Mouse (Mus musculus) gastrocnemius, adult 2 months (tissue): ENCODE results near the gene Adk. TPM values are rescaled to one million over a fixed set of nuclear protein-coding genes. Genes with fewer than 3 reads are reported as not detected.

ENCODE experiments used
- DNase-seq: peaks from one replicate; pipeline ENCODE4 v3.0.0; 2022
- H3K27ac ChIP-seq: fragments of 200-600 bp; 2 replicates; pipeline ENCODE4 v1.8.1; 2022; ENCODE audit warnings: mild to moderate bottlenecking
- H3K4me3 ChIP-seq: fragments of 200-600 bp; 2 replicates; pipeline ENCODE4 v1.8.1; 2022; ENCODE audit warnings: mild to moderate bottlenecking, moderate library complexity
- CTCF ChIP-seq: fragments of 200-600 bp; IDR thresholded peaks from 2 replicates; pipeline ENCODE4 v1.8.1; 2022; ENCODE audit warnings: antibody characterized with exemption, mild to moderate bottlenecking, moderate library complexity
- intact Hi-C: fragments of 180-260 bp; cut with DNase I; formaldehyde crosslinking; loops from one replicate; pipeline ENCODE4 v1.15.1; 2025
- total RNA-seq, 2 experiments: library from RNA; stranded (reverse); gene quantifications; 2 replicates each; pipeline ENCODE4 v1.2.3; 2021

Adk gene
- total RNA-seq, 2 experiments from 2014 or later = 77.1 to 152 TPM

GRCm38 (mm10) chr14:21310530-21310929 is 258.2 kb downstream of the Adk start:
- intact Hi-C loops = loop anchor here (10.0 kb wide), 1 partner anchor 156 kb away; no protein-coding TSS in a partner anchor

GRCm38 (mm10) chr14:21313561-21314342 is 261.4 kb downstream of the Adk start:
- Histone ChIP-seq H3K27ac (peak overlapping the region; percentile 58), H3K4me3 (peak overlapping the region; percentile 43)
- no peak for DNase-seq
- intact Hi-C loops = loop anchor here (10.0 kb wide), 1 partner anchor 159 kb away; no protein-coding TSS in a partner anchor
- no peak for TF ChIP-seq CTCF

More at GRCm38 (mm10) chr14:21310530-21310929, 258.2 kb downstream of the Adk start:
- no peak for DNase-seq
- Histone ChIP-seq H3K4me3 (no peak overlapping the region), H3K27ac (no peak overlapping the region)
- no peak for TF ChIP-seq CTCF

- no peak for TF ChIP-seq CTCF
- H3K4me3 ChIP-seq = peak overlapping the region; percentile 43
- intact Hi-C loops = loop anchor here (10.0 kb wide), 1 partner anchor 160 kb away; no protein-coding TSS in a partner anchor
- DNase-seq = no peak
- H3K27ac ChIP-seq = peak overlapping the region; percentile 58
Observed at GRCm38 (mm10) chr14:21314466-21314865, 262.1 kb downstream of the Adk start.

GRCm38 (mm10) chr14:21334826-21335225 is 282.5 kb downstream of the Adk start:
- no peak for TF ChIP-seq CTCF
- intact Hi-C loops = no loop called here
- Histone ChIP-seq H3K4me3 (no peak overlapping the region), H3K27ac (no peak overlapping the region)
- no peak for DNase-seq

GRCm38 (mm10) chr14:21335691-21336314 is 283.4 kb downstream of the Adk start:
- intact Hi-C loops = no loop called here
- no peak overlapping the region for H3K27ac ChIP-seq
- H3K4me3 ChIP-seq = no peak overlapping the region
- no peak for TF ChIP-seq CTCF
- no peak for DNase-seq

- H3K4me3 ChIP-seq = no peak overlapping the region
- no peak for TF ChIP-seq CTCF
- intact Hi-C loops = no loop called here
Observed at GRCm38 (mm10) chr14:21337948-21338347, 285.6 kb downstream of the Adk start.

GRCm38 (mm10) chr14:21341195-21341594 is 288.8 kb downstream of the Adk start:
- no peak overlapping the region for H3K4me3 ChIP-seq
- TF ChIP-seq CTCF = no peak
- intact Hi-C loops = no loop called here
- DNase-seq = no peak
- no peak overlapping the region for H3K27ac ChIP-seq

More at GRCm38 (mm10) chr14:21337948-21338347, 285.6 kb downstream of the Adk start:
- no peak overlapping the region for H3K27ac ChIP-seq
- no peak for DNase-seq

GRCm38 (mm10) chr14:21342984-21343383 is 290.6 kb downstream of the Adk start:
- intact Hi-C loops = no loop called here
- no peak for TF ChIP-seq CTCF
- DNase-seq = no peak
- Histone ChIP-seq H3K27ac (no peak overlapping the region), H3K4me3 (no peak overlapping the region)

- no peak for DNase-seq
- no peak overlapping the region for H3K4me3 ChIP-seq
- TF ChIP-seq CTCF = no peak
- H3K27ac ChIP-seq = no peak overlapping the region
- intact Hi-C loops = no loop called here
Observed at GRCm38 (mm10) chr14:21344896-21345295, 292.5 kb downstream of the Adk start.

GRCm38 (mm10) chr14:21348611-21349260 is 296.4 kb downstream of the Adk start:
- intact Hi-C loops = no loop called here
- no peak for DNase-seq
- H3K4me3 ChIP-seq = no peak overlapping the region
- TF ChIP-seq CTCF = no peak
- no peak overlapping the region for H3K27ac ChIP-seq

GRCm38 (mm10) chr14:21351646-21352045 is 299.3 kb downstream of the Adk start:
- DNase-seq = no peak
- intact Hi-C loops = no loop called here
- no peak overlapping the region for H3K4me3 ChIP-seq
- H3K27ac ChIP-seq = no peak overlapping the region
- TF ChIP-seq CTCF = no peak

GRCm38 (mm10) chr14:21356286-21356685 is 303.9 kb downstream of the Adk start:
- TF ChIP-seq CTCF = no peak
- no peak overlapping the region for H3K27ac ChIP-seq
- intact Hi-C loops = no loop called here
- DNase-seq = no peak
- no peak overlapping the region for H3K4me3 ChIP-seq

- intact Hi-C loops = no loop called here
- Histone ChIP-seq H3K27ac (no peak overlapping the region), H3K4me3 (no peak overlapping the region)
- TF ChIP-seq CTCF = no peak
- DNase-seq = no peak
Observed at GRCm38 (mm10) chr14:21359207-21359895, 307.0 kb downstream of the Adk start.
